Mouse (Mus musculus): ENCODE measurements around the gene Prr12.

Gene Prr12

DNA sequence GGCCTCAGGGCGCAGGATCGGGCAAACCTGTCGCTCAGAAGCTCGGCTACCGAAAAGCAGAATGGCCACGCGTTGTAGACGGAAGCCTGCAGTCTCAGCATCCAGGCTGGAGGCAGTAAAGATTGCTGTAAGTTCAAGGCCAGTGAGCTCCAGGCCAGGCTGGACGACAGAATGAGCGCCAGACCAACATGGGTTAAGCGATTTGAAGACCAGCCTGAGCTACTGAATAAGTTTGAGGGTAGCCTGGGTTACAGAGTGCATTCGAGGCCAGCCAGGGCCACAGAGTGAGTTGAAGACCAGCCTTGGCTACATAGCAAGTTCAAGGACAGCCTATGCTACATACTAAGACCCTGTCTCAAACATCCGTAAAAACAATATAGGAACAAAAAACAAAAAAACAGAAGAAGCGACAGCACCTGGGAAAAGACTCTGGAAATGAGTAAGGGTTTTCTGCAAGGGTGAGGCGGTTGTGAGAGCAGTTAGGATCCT, 54.7 kb downstream of the Prr12 start:
- DNase-seq (ENCODE audit: low read depth, low spot score), result no peak

DNA sequence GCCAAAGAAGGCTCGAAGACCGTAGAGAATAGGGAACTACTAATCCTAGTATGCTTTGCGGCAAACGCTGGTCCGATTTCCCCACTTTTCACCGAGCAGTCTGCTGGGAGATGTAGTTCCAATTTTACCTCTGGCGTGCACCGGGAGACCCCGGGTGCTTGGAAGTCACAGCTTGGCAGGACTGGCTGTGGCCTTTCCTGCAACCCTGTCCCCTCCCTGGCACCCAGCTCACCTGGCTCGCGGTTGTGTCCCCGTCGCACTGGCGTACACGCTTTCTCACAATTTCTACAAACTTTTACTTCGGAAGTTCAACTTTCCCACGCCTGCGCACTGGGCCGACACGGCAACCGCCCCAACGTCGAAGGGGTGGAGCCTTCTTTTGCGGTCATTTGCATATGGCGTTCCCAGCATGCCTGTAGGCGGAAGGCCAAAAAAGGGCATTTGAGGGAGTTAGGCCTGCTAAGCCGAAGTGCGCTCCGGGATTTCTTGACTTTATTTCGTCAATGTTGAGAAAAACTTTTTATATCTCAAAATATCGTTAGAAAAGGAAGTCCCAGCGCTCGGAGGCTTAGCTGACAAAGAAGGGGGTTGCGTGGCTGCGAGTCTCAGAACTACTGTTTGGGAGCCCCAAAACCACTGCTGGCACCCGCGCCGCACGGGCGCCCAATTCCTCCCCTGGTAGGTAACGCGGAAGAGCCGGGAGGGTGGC, 55.3 kb downstream of the Prr12 start, which contains the start of gene Irf3:
Gene Irf3 (plus strand): TSS at position 418 of the 709 bp plus-strand sequence.
- peak; percentile 94 for DNase-seq (ENCODE audit: low read depth, low spot score)

DNA sequence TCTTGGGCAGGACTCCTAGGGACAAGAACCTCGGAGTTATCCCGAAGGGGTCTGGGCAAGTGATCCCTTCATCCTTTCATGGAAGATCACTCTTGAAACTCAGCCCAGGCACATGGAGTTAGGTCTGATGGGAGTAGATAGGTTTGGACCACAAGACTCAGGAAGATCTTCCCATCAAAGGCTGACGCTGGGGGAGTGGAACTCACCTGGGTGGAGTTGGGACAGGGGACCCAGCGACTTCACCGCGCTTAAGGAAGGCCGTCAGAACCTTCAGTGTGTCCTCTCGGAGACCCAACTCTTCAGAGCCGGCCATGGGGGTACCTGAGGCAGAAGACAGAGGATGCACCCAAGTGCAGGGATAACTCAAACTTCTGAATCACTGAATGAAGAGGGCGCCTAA, 56.0 kb downstream of the Prr12 start:
- DNase-seq (ENCODE audit: low read depth, low spot score), result no peak

DNA sequence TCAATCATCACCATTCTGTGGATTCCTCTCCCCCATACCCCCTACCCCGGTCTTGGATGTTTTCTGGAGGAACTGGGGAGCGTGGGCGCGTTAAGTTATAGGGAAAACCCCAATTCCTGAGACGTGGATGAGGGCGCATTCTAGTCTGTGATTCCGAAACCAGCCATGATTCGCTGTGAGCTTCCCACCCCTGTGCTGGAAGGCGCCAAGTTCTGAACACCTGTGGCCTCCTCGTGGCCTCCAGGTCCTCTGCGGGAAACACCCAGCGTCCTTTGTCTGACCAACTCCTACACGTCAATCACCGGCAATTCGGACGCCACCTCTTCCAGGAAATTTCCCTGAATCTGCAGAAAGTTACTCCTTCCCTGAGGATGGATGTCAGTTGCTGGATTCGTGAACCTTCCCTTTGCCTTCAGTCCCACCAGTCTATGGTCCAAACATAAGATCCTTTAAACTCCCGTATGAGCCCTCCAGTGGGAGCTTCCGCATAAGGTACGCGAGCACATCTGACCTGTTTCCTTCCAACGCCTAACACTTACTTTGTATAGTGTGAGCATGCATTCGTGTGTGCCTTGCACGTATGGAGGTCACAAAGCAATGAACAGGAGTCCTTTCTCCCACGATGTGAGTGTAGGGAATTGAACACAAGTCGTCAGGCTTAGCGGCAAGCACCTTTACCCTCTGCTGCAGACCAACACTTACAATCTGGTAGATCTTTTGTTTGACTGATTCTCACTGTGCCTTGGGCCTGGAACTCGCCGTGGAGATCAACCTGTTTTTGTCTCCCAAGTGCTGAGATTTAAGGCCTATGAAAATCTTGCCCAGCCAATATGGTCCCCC, 65.6 kb downstream of the Prr12 start:
- no peak for DNase-seq (ENCODE audit: low read depth, low spot score)

DNA sequence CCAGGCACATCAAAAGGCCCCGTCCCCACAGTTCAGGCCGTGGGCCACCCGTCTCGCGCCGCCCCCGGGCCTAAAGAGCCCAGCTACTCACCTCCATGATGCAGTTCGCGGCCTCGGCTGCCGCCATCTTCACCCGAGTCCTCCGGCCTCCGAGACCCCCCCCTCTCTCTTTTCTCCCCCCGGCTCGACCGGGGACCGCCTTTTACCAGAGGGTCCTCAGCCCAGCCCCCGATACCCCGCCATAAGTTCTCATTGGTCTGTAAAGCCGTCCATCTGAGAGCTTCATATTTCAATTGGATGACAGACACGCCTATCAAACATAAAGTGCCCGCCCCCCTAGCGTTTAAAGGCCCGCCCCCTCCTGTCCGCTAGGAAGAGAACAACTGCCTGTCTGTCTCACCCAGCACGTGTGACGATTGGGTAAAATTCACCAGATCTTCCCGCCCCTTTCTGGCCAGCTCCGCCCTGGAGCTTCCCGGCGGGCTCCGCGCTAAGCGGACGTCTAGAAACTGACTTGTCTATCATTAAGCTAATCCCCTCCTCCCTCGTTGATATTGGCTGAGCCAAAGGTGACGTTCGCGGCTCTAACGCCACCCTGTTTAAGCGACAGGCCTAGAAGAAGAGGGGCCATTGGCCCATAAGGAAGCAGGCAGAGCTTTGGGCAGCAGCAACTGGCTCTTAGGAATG, 66.3 kb downstream of the Prr12 start, which contains the start of gene Prmt1:
Gene Prmt1 (minus strand): TSS at position 377 of the 687 bp plus-strand sequence.
- DNase-seq (ENCODE audit: low read depth, low spot score), result peak; percentile 100

DNA sequence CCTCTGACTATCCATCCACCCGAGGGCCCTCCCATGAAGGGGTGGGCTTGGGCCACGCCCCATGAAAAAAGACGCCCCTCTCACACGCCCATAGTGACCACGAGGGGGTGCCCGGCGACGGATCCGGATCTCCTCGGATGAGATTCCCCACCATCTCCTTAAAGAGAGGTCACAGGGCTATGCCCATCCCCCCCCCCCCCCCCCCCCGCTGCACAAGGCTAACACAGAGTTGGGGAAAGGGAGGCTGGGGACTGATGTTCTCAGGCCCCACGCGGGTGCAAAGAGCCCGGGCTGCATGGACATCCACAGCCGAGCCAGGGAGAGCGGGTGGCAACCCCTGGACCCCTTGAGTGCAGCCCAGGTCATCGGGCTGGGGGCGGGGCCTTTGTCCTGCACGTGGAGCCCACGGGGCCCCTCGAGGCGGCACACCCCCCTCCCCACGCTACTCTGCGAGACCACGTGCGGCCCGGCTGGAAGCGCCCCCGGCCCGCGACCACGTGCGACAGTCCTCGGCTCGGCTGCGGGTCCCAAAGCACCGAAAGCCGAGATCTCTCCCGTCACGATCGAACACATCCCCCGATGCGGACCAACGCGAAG, 67.0 kb downstream of the Prr12 start:
- DNase-seq (ENCODE audit: low read depth, low spot score), result no peak

DNA sequence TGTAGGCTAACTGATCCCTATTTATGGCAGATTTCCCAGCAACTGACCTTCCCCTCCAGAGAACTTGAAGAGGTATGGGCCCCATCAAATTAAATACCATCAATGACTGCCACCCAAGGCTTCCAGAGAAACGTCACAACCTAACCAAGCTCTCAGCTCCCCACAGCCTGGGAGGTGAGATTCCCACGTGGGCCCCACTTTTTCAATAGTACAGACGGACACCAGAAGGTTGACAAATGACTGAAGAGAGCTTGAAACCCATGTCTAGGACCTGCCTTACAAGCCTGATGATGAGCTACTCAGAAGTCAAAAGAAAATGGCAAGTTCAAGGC, 67.9 kb downstream of the Prr12 start:
- DNase-seq (ENCODE audit: low read depth, low spot score), result no peak

DNA sequence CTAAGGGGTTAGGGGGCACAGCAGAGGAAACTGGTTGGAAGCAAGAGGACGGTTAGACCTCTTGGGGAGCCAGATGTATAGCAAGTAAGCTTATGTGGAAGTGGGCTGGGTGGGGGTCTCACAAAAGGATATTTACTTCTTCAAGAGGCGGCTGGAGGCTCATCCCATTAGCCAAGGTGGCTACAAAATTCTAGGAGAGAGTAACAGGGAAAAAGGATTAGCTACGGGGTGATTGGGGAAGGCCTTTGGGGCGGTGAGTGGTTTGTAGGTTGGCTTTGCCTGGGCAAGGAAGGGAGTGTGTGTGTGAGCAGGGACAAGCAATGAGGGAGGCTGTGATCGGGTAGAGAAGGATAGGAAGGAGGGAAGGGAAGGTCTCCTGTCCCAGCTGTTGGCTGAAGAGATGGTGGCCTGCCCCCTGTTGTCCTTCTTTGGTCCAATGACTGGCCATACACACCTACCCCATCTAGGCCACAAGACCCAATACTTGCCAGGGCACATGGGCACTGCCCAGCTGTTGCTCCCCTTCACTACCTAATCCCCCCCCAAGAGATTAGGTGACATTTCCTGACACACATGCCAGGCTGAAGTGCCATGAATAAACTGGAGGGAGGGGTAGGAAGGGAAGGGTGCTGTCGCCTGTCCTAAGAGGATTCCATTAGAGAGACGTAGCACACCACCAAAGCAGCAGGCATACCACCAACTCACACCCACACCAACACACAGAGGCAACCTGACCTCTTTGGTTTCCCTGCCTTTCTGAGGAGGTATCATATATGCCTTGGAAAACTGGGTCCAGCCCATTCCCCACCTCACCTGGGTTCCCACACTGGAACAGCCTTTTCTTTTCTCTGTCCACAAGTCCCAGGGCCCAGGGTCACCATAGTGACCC, 68.5 kb downstream of the Prr12 start:
- no peak for DNase-seq (ENCODE audit: low read depth, low spot score)

DNA sequence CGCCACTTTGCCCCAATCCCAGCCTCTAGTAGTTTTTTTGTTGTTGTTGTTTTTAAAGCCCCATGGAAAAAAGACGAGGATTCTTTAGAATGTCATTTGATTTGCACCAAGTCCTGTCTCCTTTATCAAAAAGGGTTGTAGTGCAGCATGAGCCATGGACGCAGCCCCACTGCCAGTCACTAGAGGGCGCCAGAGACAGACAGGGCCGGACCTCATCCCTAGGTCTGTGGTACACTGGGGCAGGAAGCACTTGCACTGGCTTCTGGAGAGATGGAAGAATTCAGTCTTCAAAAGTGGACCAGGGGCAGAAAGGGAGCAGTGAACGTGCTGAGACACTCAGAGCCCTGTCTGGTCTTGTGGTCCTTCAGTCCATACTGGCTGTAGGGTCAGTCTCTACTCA, 69.6 kb downstream of the Prr12 start:
- no peak for DNase-seq (ENCODE audit: low read depth, low spot score)

DNA sequence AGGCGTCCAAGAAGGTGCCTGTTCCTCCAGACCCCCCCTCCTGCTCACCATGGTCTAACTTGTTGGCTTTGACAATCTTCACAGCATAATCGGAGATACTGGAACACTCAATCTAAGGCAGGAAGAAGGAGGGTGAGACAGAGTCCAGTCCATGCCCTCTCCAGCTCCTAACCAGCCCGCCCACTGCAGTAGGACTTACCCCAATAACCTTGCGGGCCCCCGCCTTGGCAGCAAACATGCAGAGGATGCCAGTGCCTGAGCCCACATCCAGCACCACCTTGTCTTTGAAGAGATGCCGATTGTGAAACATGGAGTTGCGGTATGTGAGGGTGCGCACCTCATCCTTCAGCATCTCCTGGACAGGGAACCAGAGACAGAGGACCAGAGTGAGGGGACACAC, 71.1 kb downstream of the Prr12 start:
- no peak for DNase-seq (ENCODE audit: low read depth, low spot score)

DNA sequence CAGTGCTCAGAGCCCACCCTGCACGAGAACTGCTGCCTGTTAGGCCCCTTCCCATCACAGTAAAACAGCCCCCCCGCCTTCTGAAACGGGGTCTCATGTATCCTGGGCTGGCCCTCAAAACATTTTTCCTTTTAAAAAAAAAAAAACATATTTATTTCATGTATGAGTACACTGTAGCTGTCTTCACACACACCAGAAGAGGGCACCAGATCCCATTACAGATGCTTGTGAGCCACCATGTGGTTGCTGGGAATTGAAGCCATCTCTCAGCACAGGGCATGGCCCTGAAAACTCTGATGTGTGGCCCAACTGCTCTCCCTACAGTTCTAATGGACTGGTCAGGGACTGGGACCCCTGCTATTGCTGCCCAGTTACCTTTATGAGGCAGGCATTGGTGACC, 74.4 kb downstream of the Prr12 start:
- no peak for DNase-seq (ENCODE audit: low read depth, low spot score)

Data from brain, embryonic 18.5 days (tissue).